Mouse (Mus musculus) ES-E14 (cell line): ENCODE data around the gene Slc39a5. TPM values are rescaled to one million over a fixed set of nuclear protein-coding genes. Genes with fewer than 3 reads are reported as not detected.

Experiments
- DNase-seq: peaks from one replicate; pipeline ENCODE4 v3.0.0-alpha.2; 2013; ENCODE audit warnings: low read depth, low spot score
- H3K27ac ChIP-seq: 2 replicates; pipeline ENCODE4 v1.5.1; 2012; ENCODE audit warnings: low read depth, mild to moderate bottlenecking, low read length, moderate library complexity, mixed read lengths; ENCODE audit not compliant: poor library complexity, insufficient read depth, severe bottlenecking
- H3K36me3 ChIP-seq: 2 replicates; pipeline ENCODE4 v1.6.1; 2012; ENCODE audit warnings: mild to moderate bottlenecking, low read length, moderate library complexity, mixed read lengths; ENCODE audit not compliant: control insufficient read depth, poor library complexity, insufficient read depth, severe bottlenecking
- H3K4me1 ChIP-seq, 2 experiments: fragments of 150-350 bp in 1 of 2; sonication (generic) in 1 of 2; 2 replicates each; pipeline ENCODE4 v1.6.1; 2012; ENCODE audit warnings: low read length in 2 of 2, mild to moderate bottlenecking in 1 of 2, mixed read lengths in 1 of 2; ENCODE audit not compliant: control insufficient read depth in 2 of 2, insufficient read depth in 2 of 2, poor library complexity in 1 of 2
- H3K4me3 ChIP-seq, 2 experiments: fragments of 150-350 bp in 1 of 2; sonication (generic) in 1 of 2; 2 replicates each; pipeline ENCODE4 v1.5.1; 2012; ENCODE audit warnings: low read length in 2 of 2, low read depth in 1 of 2, mild to moderate bottlenecking in 1 of 2, mixed read lengths in 1 of 2; ENCODE audit not compliant: insufficient read depth in 1 of 2, poor library complexity in 1 of 2, severe bottlenecking in 1 of 2
- H3K9ac ChIP-seq: 2 replicates; pipeline ENCODE4 v1.6.1; 2012; ENCODE audit warnings: low read depth, mild to moderate bottlenecking, low read length, mixed read lengths; ENCODE audit not compliant: poor library complexity, insufficient read depth, severe bottlenecking
- H3K9me3 ChIP-seq: fragments of 150-350 bp; sonication (generic); 2 replicates; pipeline ENCODE4 v1.6.1; 2012; ENCODE audit warnings: low read depth, mild to moderate bottlenecking, low read length; ENCODE audit not compliant: control insufficient read depth, insufficient read depth
- CHD2 ChIP-seq: IDR thresholded peaks from 2 replicates; pipeline ENCODE4 v1.6.1; 2014; ENCODE audit warnings: mild to moderate bottlenecking, low read depth, low read length, inconsistent platforms
- HCFC1 ChIP-seq: IDR thresholded peaks from 2 replicates; pipeline ENCODE4 v1.6.1; 2012; ENCODE audit warnings: low read length, inconsistent platforms, borderline replicate concordance; ENCODE audit not compliant: insufficient read depth
- MAFK ChIP-seq: IDR thresholded peaks from 2 replicates; pipeline ENCODE4 v1.6.1; 2014; ENCODE audit warnings: mild to moderate bottlenecking, low read depth, low read length, inconsistent platforms; ENCODE audit not compliant: insufficient read depth
- ZC3H11A ChIP-seq: IDR thresholded peaks from 2 replicates; pipeline ENCODE4 v1.6.1; 2012; ENCODE audit warnings: low read depth, mild to moderate bottlenecking, inconsistent platforms, low read length, borderline replicate concordance
- ZNF384 ChIP-seq: IDR thresholded peaks from 2 replicates; pipeline ENCODE4 v1.6.1; 2012; ENCODE audit warnings: low read depth, low read length, inconsistent platforms
- in situ Hi-C, 2 experiments: fragments of 600-800 bp; cut with MboI; formaldehyde crosslinking; loops; one replicate each; pipeline ENCODE4 v1.15.1; 2025; ENCODE audit warnings: low sequenced_read_pairs in 2 of 2, inconsistent platforms in 1 of 2; ENCODE audit not compliant: unreplicated experiment in 2 of 2
- total RNA-seq: library from RNA; depleted of rRNA; stranded (reverse); fragments of 300-350 nt; gene quantifications from 2 replicates; pipeline ENCODE4 v1.2.3, GENCODE M21; 2012

The Slc39a5 gene
- total RNA-seq, 1 experiment, result 0.36 TPM

- Histone ChIP-seq H3K4me3 (no peak overlapping the region), H3K36me3 (peaks cover 18% of the 10 kb centered on the region), H3K4me1 (peaks cover 0 to 4% of the 10 kb centered on the region in 2 experiments; a peak in 2 of 4 replicates), H3K9me3 (no peaks in the 10 kb centered on the region), H3K27ac (no peak overlapping the region), H3K9ac (no peak overlapping the region)
- in situ Hi-C loops, result no loop called here
- no peak for DNase-seq
- no peak for TF ChIP-seq MAFK
These were observed 24.2 kb upstream of the Slc39a5 start for GRCm38 (mm10) chr10:128425260-128425659.

GRCm38 (mm10) chr10:128424604-128425003 lies 23.6 kb upstream of the Slc39a5 start:
- H3K4me3 ChIP-seq, result no peak overlapping the region
- in situ Hi-C loops, result no loop called here
- DNase-seq, result no peak
- peaks cover 0 to 4% of the 10 kb centered on the region in 2 experiments; a peak in 2 of 4 replicates for H3K4me1 ChIP-seq
- H3K36me3 ChIP-seq, result peaks cover 16% of the 10 kb centered on the region
- no peak for TF ChIP-seq MAFK
- TF ChIP-seq CHD2, result no peak
- TF ChIP-seq ZNF384, result no peak
- no peak for TF ChIP-seq HCFC1
- TF ChIP-seq ZC3H11A, result no peak
- H3K9me3 ChIP-seq, result no peaks in the 10 kb centered on the region
- H3K9ac ChIP-seq, result no peak overlapping the region; the same call in 1 of the 2 replicates
- no peak overlapping the region for H3K27ac ChIP-seq

GRCm38 (mm10) chr10:128422426-128422825 lies 21.4 kb upstream of the Slc39a5 start:
- TF ChIP-seq MAFK (no peak), CHD2 (no peak), ZC3H11A (no peak), ZNF384 (no peak), HCFC1 (no peak)
- peaks cover 11% of the 10 kb centered on the region for H3K36me3 ChIP-seq
- H3K27ac ChIP-seq, result no peak overlapping the region
- in situ Hi-C loops, result no loop called here
- H3K4me1 ChIP-seq, result peaks cover 2 to 4% of the 10 kb centered on the region in 2 experiments; a peak in 3 of 4 replicates
- H3K9me3 ChIP-seq, result no peaks in the 10 kb centered on the region
- DNase-seq, result no peak
- H3K9ac ChIP-seq, result no peak overlapping the region
- H3K4me3 ChIP-seq, result no peak overlapping the region

- no peak overlapping the region for H3K4me3 ChIP-seq
- no peak overlapping the region for H3K9ac ChIP-seq
- H3K27ac ChIP-seq, result no peak overlapping the region
- peaks cover 19% of the 10 kb centered on the region for H3K36me3 ChIP-seq
- H3K4me1 ChIP-seq, result peaks cover 4 to 5% of the 10 kb centered on the region in 2 experiments; a peak in 2 of 4 replicates
- TF ChIP-seq MAFK, result no peak
- no peak for TF ChIP-seq HCFC1
- in situ Hi-C loops, result no loop called here
- no peaks in the 10 kb centered on the region for H3K9me3 ChIP-seq
- DNase-seq, result no peak
These were observed 13.8 kb upstream of the Slc39a5 start for GRCm38 (mm10) chr10:128414848-128415247.

GRCm38 (mm10) chr10:128413076-128413475 lies 12.0 kb upstream of the Slc39a5 start:
- Histone ChIP-seq H3K27ac (no peak overlapping the region), H3K9ac (no peak overlapping the region), H3K4me3 (no peak overlapping the region), H3K4me1 (peaks cover 2 to 5% of the 10 kb centered on the region in 2 experiments; a peak in 1 of 4 replicates), H3K36me3 (peaks cover 14% of the 10 kb centered on the region), H3K9me3 (no peaks in the 10 kb centered on the region)
- TF ChIP-seq ZNF384 (peak; percentile 48; the same call in 1 of the 2 replicates), CHD2 (no peak)
- in situ Hi-C loops, result no loop called here
- no peak for DNase-seq
